Mouse (Mus musculus) adrenal gland, adult (tissue): ENCODE measurements around the gene Vars.

ENCODE experiments used
- DNase-seq, 2 experiments: peaks; one replicate each; pipeline ENCODE4 v3.0.0; 2022 to 2023; ENCODE audit warnings: low spot score in 1 of 2; ENCODE audit not compliant: inconsistent age in 2 of 2

The Vars gene

GRCm38 (mm10) chr17:35046681-35047455 is 46.1 kb downstream of the Vars start, which contains the start of gene Msh5:
TSS of gene Msh5 (minus strand) at chr17:35046745.
- peak; percentile 98 to 99 for DNase-seq

GRCm38 (mm10) chr17:35047688-35048087 is 46.9 kb downstream of the Vars start:
- no peak for DNase-seq

GRCm38 (mm10) chr17:35048149-35048931 is 47.6 kb downstream of the Vars start:
- peak in 1 of 2 experiments; percentile 44 for DNase-seq

GRCm38 (mm10) chr17:35048932-35049440 is 48.2 kb downstream of the Vars start:
- no peak for DNase-seq

- peak; percentile 58 to 73 for DNase-seq
Measured at GRCm38 (mm10) chr17:35049561-35050016, 48.8 kb downstream of the Vars start, which contains the start of gene Clic1. TSS of gene Clic1 (plus strand) at chr17:35049966.

- DNase-seq, result peak; percentile 84 to 93
Measured at GRCm38 (mm10) chr17:35050126-35050750, 49.5 kb downstream of the Vars start.

- peak; percentile 86 to 91 for DNase-seq
Measured at GRCm38 (mm10) chr17:35051156-35052086, 50.6 kb downstream of the Vars start.

- DNase-seq, result no peak
Measured at GRCm38 (mm10) chr17:35052271-35052798, 51.5 kb downstream of the Vars start.

- no peak for DNase-seq
Measured at GRCm38 (mm10) chr17:35055691-35056495, 55.1 kb downstream of the Vars start.

- no peak for DNase-seq
Measured at GRCm38 (mm10) chr17:35057090-35057489, 56.3 kb downstream of the Vars start.

GRCm38 (mm10) chr17:35058316-35058715 is 57.5 kb downstream of the Vars start:
- no peak for DNase-seq

GRCm38 (mm10) chr17:35058911-35059892 is 58.4 kb downstream of the Vars start, which contains the start of gene Ddah2:
TSS of gene Ddah2 (plus strand) at chr17:35059035.
- DNase-seq, result peak; percentile 89 to 95

GRCm38 (mm10) chr17:35060071-35060470 is 59.3 kb downstream of the Vars start:
- peak in 1 of 2 experiments; percentile 26 for DNase-seq

- DNase-seq, result peak; percentile 29 to 42
Measured at GRCm38 (mm10) chr17:35060737-35061297, 60.0 kb downstream of the Vars start.

- no peak for DNase-seq
Measured at GRCm38 (mm10) chr17:35061299-35061698, 60.5 kb downstream of the Vars start.

GRCm38 (mm10) chr17:35063466-35063865 is 62.7 kb downstream of the Vars start:
- peak in 1 of 2 experiments; percentile 64 for DNase-seq

- no peak for DNase-seq
Measured at GRCm38 (mm10) chr17:35064378-35064877, 63.6 kb downstream of the Vars start.
